Mouse (Mus musculus): Measurements from ENCODE around the gene Tbc1d7.

- TF ChIP-seq CTCF (IDR thresholded peaks at IDR 0.05; ENCODE audit: extremely low read depth, insufficient read length, insufficient replicate concordance, low read depth, low read length) (no peak), POLR2A (IDR thresholded peaks at IDR 0.05; ENCODE audit: low read depth, low read length) (no peak)
Measured at GRCm38 (mm10) chr13:43202351-43202750, 31.1 kb upstream of the Tbc1d7 start.

Data from small intestine, adult 2 months (tissue).